Mouse (Mus musculus) B cell, adult 67 days (primary cell): ENCODE measurements around the gene Vmn1r73. TPM values are rescaled to one million over a fixed set of nuclear protein-coding genes. Genes with fewer than 3 reads are reported as not detected.

Experiments
- total RNA-seq, 2 experiments: library from RNA; stranded (reverse); gene quantifications; 4 replicates each; pipeline ENCODE4 v1.2.4; 2023

Vmn1r73 gene
- not detected for total RNA-seq

DNA sequence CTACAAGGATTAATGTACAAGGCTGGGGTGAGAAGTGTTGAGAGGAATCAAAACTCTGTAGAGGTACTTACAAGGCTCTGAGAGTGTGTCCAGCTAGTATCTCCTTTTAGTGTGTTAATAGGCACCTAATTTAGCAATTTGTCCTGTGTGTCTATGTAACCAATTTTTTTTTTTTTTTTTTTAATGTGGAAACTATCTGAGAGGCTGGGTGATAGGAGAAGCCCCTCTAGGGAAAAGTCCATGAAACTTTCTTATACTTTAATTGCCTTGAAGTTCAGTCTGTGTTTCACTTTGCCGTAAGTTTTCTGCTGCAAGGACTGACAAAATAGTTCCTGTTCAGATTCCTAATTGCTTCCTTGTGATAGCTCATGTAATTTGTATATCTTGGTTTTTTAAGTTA lies at the start of gene Vmn1r73:
Vmn1r73 (plus strand) TSS at position 301 of the 400 bp plus-strand sequence.

Other genes with a start within 250 kb of the Vmn1r73 start
- gene Zscan4-ps2, start 216.0 kb upstream of the Vmn1r73 start, total RNA-seq, result not detected
- not detected for gene Zscan4-ps3, start 121.0 kb upstream of the Vmn1r73 start, total RNA-seq
- not detected for gene Vmn1r72, start 50.1 kb upstream of the Vmn1r73 start, total RNA-seq
- gene Vmn1r74, start 103.7 kb downstream of the Vmn1r73 start, total RNA-seq, result not detected
- not detected for gene Vmn1r75, start 144.4 kb downstream of the Vmn1r73 start, total RNA-seq
- gene Vmn1r76, start 207.9 kb downstream of the Vmn1r73 start, total RNA-seq, result not detected